Mouse (Mus musculus): ENCODE measurements around the gene Rps19bp1.

- peak; percentile 64; the same call in 1 of the 2 replicates for TF ChIP-seq POLR2A (IDR thresholded peaks at IDR 0.05; ENCODE audit: extremely low read depth, insufficient read depth, low read length)
- TF ChIP-seq CTCF (IDR thresholded peaks at IDR 0.05; ENCODE audit: low read depth, low read length): no peak
Measured at GRCm38 (mm10) chr15:80263610-80264575, at the start of gene Rps19bp1.

Data from liver, adult 2 months (tissue).